Mouse (Mus musculus) T-helper 17 cell (primary cell): ENCODE data around the gene Gm6268.

ENCODE experiments used
- in situ Hi-C, 2 experiments: fragments of 300-600 bp; cut with MboI, MseI; formaldehyde crosslinking; loops; 1 replicate in 1 of 2; 2 replicates in 1 of 2; pipeline ENCODE4 v1.15.1; 2025; ENCODE audit warnings: high pct_unique_total_duplicates in 2 of 2

The Gm6268 gene

DNA sequence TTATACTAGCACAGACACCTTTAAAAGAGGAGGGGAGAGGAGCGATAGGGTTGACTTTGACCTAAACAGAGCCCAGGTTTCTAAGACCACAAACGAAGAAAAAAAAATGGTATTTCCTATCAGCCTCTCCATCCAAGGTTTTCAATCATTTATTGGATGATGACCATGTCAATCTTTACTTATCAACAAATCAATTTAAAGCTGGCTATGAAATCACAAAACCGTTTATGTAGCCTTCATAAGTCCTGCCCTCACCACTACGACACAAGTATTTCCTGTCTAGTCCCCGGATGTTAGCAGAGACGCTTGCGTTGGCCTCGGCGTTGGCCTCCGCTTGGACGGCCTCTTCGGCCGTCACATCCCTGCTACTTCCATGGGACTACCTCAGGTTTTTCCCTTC is at the start of gene Gm6268:
Gene Gm6268 (plus strand): TSS at position 301 of the 400 bp plus-strand sequence.
- in situ Hi-C loops: no loop called here

DNA sequence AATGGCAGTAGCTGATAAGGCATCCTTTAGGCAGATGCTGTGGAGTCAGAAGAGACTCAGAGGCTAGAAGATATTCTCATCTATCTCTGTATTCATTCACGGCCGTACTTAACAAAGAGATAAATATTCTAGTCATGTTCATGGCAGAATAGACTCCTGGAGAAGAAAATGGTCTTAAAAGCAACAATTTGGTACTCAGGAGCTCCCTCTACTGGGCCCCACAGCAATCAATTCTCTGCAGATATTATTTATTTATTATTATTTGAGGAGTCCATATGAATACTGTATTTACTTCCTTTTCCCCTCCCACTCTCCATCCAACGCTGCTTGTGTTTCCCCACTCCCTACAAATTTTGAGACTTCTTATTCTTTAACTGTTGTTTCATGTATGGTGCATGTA is 48.6 kb upstream of the Gm6268 start:
- in situ Hi-C loops: no loop called here

DNA sequence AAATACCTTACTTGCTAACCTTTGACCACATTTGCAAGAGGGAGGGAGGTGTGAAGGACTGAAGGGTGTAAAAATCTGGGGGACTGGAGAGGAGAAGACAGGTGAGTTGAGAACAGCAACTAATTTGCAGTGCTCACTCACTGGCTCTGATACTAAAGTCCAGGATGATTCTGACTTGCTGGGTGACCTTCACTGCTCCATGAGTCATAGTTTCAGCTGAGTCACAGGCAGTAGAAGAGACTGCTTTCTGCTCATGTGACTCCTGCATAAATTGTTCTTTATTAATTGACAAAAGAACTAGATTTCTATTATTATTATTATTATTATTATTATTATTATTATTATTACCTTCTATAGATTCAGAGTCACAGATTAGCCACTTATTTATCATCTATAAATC is 15.7 kb upstream of the Gm6268 start:
- in situ Hi-C loops: no loop called here

DNA sequence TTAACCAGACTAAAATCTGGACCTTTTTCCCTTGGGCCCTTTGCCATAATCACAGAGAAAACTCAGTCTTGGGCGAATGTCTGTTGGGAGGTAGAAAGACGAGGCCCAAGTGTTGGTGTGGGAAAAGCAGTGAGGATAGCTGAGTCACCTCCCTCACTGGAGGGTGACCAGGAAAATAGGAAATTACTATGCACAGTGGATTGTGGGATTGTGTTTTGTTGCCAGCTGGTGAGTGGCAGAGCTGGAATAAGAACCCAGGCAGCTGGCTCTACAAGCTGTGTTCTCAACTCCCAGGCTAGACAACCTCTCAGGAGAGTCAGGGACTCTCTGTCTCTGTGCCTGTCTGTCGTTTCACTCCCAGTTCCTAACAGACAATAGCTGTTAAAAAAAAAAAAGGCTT is 11.1 kb upstream of the Gm6268 start:
- in situ Hi-C loops: loop anchor here (5.0 kb wide), 2 partner anchors 163 to 168 kb away; no protein-coding TSS in a partner anchor

DNA sequence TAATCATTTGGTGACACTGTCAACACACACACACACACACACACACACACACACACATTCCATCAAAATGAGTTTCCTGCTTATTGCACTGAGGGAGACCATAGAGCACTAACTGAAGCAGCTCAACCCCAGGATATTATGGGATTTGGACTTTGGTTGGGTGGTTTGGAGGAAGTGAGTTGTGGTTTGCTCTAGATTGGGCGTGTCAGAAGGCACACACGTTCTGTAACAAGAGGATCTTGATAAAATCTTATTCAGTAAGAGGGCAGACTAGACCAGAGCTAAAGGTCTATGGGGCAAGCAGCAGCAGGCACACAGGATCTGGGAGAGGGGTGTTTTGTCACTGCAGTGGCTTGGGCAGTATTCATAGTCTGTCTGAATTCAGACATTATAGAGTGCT is 10.6 kb upstream of the Gm6268 start:
- in situ Hi-C loops: loop anchor here (5.0 kb wide), 2 partner anchors 163 to 168 kb away; no protein-coding TSS in a partner anchor

DNA sequence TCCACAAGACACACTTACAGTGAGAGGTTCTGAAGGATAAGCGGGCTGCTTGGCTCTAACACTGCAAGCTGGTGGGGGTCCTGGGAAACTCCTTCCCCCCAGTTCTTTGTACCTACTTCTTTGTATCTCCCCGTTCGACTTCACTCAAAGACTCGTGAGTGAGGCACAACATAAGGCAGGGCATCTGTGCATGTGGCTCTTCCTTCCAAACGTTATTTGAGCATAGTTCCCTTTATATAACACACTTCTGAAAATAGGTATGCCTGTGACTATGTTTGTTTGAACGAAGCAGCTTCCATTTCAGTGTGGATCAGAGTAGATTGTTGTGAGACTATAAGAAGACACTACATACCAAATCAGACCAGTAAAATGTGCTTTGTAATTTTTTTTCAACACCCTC is 8.4 kb upstream of the Gm6268 start:
- in situ Hi-C loops: loop anchor here (5.0 kb wide), 2 partner anchors 165 to 170 kb away; no protein-coding TSS in a partner anchor

DNA sequence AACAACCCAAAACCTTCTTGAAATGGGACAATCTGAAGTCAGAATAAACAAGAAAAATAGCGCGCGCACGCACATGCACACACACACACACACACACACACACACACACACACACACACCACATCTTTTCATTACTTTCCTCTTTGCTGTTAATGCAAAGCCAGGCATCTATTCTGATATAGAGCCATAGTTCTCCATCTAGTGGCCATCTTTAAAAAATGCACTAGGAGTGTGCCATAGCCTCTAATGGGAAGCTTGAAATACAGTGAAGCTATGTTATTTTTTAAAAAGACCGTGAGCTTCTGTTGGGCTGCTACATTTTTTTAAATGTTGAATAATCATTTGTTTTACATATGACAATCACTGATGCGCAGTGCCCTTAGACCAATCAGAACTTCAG is 7.8 kb upstream of the Gm6268 start:
- in situ Hi-C loops: loop anchor here (5.0 kb wide), 2 partner anchors 166 to 171 kb away; no protein-coding TSS in a partner anchor

DNA sequence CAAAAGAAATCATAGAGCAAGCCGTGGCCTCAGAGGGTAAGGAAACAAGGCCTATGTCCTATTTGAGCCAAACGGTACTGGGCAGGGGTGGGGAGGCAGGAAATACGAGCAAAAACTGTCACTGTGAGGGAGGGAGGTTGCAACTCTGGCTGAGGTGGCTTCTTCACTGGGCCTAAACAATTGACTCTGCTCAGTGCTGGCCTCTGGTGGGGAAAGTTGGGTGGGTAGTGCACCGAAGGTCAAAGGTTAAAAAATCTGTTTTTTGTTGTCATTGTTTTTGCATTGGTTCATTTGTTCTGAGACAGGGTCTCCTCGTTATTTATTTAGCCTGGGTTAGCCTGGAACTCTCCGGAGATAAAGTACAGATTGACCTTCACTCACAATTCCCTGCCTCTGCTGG is 1.2 kb downstream of the Gm6268 start:
- in situ Hi-C loops: no loop called here

DNA sequence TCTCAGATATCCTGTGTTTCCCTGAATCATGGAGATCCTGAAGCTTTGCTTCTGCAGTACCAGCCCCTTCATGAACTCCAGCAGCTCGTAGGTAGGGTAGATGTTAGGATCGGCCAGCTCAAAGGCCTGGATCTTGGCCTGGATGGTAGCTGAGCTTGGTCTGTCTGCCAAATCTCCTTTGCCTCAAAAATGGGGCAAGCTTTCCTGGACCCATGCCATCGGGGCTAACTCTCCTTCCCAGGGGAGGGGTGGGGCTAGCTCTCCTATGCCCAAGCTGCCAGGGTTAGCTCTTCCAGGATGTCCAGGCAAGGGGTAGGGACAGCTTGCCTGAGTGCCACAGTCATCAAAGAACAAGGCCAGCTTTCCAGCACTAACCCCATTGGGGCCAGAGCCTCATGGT is 18.1 kb downstream of the Gm6268 start:
- in situ Hi-C loops: no loop called here

DNA sequence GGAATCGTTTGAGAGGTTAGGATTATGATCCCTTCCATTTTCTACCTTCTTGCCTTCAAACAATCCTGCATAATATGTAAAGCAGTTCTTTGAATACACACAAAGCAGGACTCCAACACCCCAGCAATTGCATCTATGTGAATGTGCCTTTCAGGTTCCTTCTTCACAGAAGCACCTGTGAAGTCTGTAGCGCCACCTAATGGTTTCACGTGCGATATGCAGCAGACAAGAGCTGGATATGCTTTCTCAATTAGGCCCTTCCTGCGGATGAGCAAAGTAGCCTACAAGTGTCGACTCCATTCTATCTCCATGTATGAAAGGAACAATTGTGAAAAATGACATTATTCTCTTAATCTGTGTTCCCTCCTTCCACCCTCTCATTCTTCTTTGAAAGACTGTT is 33.9 kb downstream of the Gm6268 start:
- in situ Hi-C loops: no loop called here

DNA sequence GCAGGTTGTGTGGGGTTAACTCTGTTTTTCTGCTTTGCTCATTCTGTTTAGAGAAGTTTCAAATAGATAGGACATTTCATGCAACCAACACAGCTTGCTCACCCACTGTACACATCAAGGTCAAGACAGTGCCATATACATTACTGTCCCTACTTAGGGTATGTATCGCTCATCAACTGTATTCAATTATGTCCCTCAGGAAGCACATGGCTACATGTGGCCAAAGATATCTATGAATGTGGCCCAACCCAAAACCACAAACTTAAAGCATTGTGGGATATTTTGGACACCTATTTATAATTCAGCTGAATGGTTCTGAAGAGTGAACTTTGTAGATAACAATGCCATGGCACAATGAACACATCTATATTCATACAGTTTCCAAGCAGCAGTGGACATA is 36.9 kb downstream of the Gm6268 start:
- in situ Hi-C loops: no loop called here
